ENCODE assay signal across 28 mouse cellular contexts in genomic region chr11:75854327-75854726, GRCm38 (mm10). TPM values are rescaled to one million over a fixed set of nuclear protein-coding genes. Genes with fewer than 3 reads are reported as not detected.
"Had no signal": no experiment of that assay in that cellular context is flagged by ENCODE, and none has a peak within 500 bp of the region (broad histone marks: within the 10 kb centered on the region; RNA-seq: fewer than 3 reads in every experiment).

No protein-coding gene starts in this region.

- H3K36me3 ChIP-seq: heart, embryonic 13.5 days; heart, embryonic 15.5 days; hindbrain, embryonic 12.5 days; intestine, embryonic 15.5 days; limb, embryonic 12.5 days; liver, embryonic 13.5 days; liver, embryonic 15.5 days had no signal

- H3K27me3 ChIP-seq: heart, embryonic 13.5 days; heart, embryonic 15.5 days; hindbrain, embryonic 12.5 days; intestine, embryonic 15.5 days; liver, embryonic 13.5 days; liver, embryonic 15.5 days had no signal

- H3K4me1 ChIP-seq: intestine, embryonic 15.5 days; limb, embryonic 12.5 days; liver, embryonic 13.5 days; liver, embryonic 15.5 days had no signal

- DNase-seq: gastrocnemius, adult 2 months; gastrocnemius, postnatal 10 days; gastrocnemius, postnatal 25 days; heart, adult 11 months; heart, adult 2 months; heart, postnatal 14 days; heart, postnatal 36 days; kidney, adult 18-20 months; kidney, adult 8-10 months; kidney, postnatal 10 days; kidney, postnatal 25 days; kidney, postnatal 4 days; layer of hippocampus, adult 9-11 months; layer of hippocampus, postnatal 36 days; left cerebral cortex, postnatal 4 days; liver; liver, embryonic 13.5 days; liver, postnatal 0 days had no signal

- H3K9me3 ChIP-seq: heart, embryonic 13.5 days; heart, embryonic 15.5 days; hindbrain, embryonic 12.5 days; intestine, embryonic 15.5 days; limb, embryonic 12.5 days; liver, embryonic 13.5 days; liver, embryonic 15.5 days had no signal

- H3K27ac ChIP-seq: gastrocnemius, adult 2 months; heart, adult 2 months; heart, embryonic 13.5 days; heart, embryonic 15.5 days; hindbrain, embryonic 12.5 days; hindbrain, embryonic 14.5 days; intestine, embryonic 15.5 days; limb, embryonic 12.5 days; liver, embryonic 13.5 days; liver, embryonic 15.5 days had no signal

- ATAC-seq: hindbrain, embryonic 16.5 days; inflammation-experienced regulatory T-cells, adult 6 months; intestine, embryonic 15.5 days; intestine, postnatal 0 days; liver, postnatal 0 days had no signal

- H3K9ac ChIP-seq: heart, embryonic 13.5 days; heart, embryonic 15.5 days; hindbrain, embryonic 12.5 days; hindbrain, embryonic 14.5 days; intestine, embryonic 15.5 days; limb, embryonic 12.5 days; liver, embryonic 13.5 days; liver, embryonic 15.5 days; liver, postnatal 0 days had no signal

- H3K4me3 ChIP-seq: gastrocnemius, adult 2 months; heart, adult 2 months; heart, embryonic 13.5 days; heart, embryonic 15.5 days; hindbrain, embryonic 12.5 days; intestine, embryonic 15.5 days; limb, embryonic 12.5 days; liver, embryonic 13.5 days; liver, embryonic 15.5 days had no signal

RNA-seq across cellular contexts. Expression of gene Doc2b, which starts 58.5 kb away (rescaled TPM):
- polyA plus RNA-seq: inflammation-experienced regulatory T-cells, adult 6 months; liver, postnatal 0 days had no signal
